Mouse (Mus musculus) CH12.LX (cell line): ENCODE results near the gene Reln. TPM values are rescaled to one million over a fixed set of nuclear protein-coding genes. Genes with fewer than 3 reads are reported as not detected.
A peak's percentile ranks its signal among the peaks of the same experiment; 100 is the strongest.

Experiments
- DNase-seq: peaks from one replicate; pipeline ENCODE4 v3.0.0-alpha.2; 2013; ENCODE audit errors: extremely low read depth
- H3K27ac ChIP-seq: 2 replicates; pipeline ENCODE4 v1.5.1; 2012; ENCODE audit warnings: low read depth, mild to moderate bottlenecking, control low read depth, moderate library complexity; ENCODE audit not compliant: insufficient read depth
- H3K27me3 ChIP-seq: replicated peaks from 2 replicates; pipeline ENCODE3; 2012; ENCODE audit warnings: inconsistent platforms
- H3K36me3 ChIP-seq, 2 experiments: replicated peaks in 1 of 2; 2 replicates each; pipeline versions ENCODE3 to v1.6.1; 2012; ENCODE audit warnings: inconsistent platforms in 1 of 2, low read length in 1 of 2, mild to moderate bottlenecking in 1 of 2, mixed read lengths in 1 of 2, moderate library complexity in 1 of 2; ENCODE audit not compliant: control insufficient read depth in 1 of 2, insufficient read depth in 1 of 2
- H3K4me1 ChIP-seq, 2 experiments: 2 replicates each; pipeline ENCODE4 v1.6.1; 2012; ENCODE audit warnings: inconsistent platforms in 1 of 2, moderate library complexity in 1 of 2; ENCODE audit not compliant: insufficient read depth in 2 of 2, control insufficient read depth in 1 of 2
- H3K4me2 ChIP-seq: 2 replicates; pipeline ENCODE4 v1.6.1; 2012; ENCODE audit warnings: low read depth, mild to moderate bottlenecking, control low read depth; ENCODE audit not compliant: poor library complexity, insufficient read depth, severe bottlenecking
- H3K4me3 ChIP-seq, 3 experiments: fragments of 150-350 bp in 1 of 3; sonication (generic) in 1 of 3; replicated peaks in 1 of 3; 2 replicates each; pipeline versions ENCODE3 to v1.5.1; 2011 to 2012; ENCODE audit warnings: low read depth in 2 of 3, low read length in 2 of 3, mild to moderate bottlenecking in 2 of 3, moderate library complexity in 2 of 3, control low read depth in 1 of 3, improper control_type of control experiment in 1 of 3, inconsistent platforms in 1 of 3, mixed read lengths in 1 of 3; ENCODE audit not compliant: poor library complexity in 1 of 3
- H3K79me2 ChIP-seq: replicated peaks from 2 replicates; pipeline ENCODE4 v1.6.1; 2012; ENCODE audit warnings: mild to moderate bottlenecking, moderate library complexity; ENCODE audit not compliant: control insufficient read depth, poor library complexity, insufficient read depth, severe bottlenecking; ENCODE audit errors: extremely low read depth
- H3K9ac ChIP-seq: 2 replicates; pipeline ENCODE4 v1.6.1; 2012; ENCODE audit warnings: low read depth, mild to moderate bottlenecking, control low read depth, moderate library complexity; ENCODE audit not compliant: insufficient read depth
- H3K9me3 ChIP-seq: replicated peaks from 2 replicates; pipeline ENCODE3; 2012; ENCODE audit warnings: low read length, inconsistent platforms, mixed read lengths
- BHLHE40 ChIP-seq: IDR thresholded peaks from 2 replicates; pipeline ENCODE4 v1.6.1; 2011; ENCODE audit warnings: mild to moderate bottlenecking, low read depth, low read length, improper control_type of control experiment
- CHD2 ChIP-seq: IDR thresholded peaks from 2 replicates; pipeline ENCODE4 v1.6.1; 2011; ENCODE audit warnings: low read length, improper control_type of control experiment
- CTCF ChIP-seq, 2 experiments: IDR thresholded peaks in 1 of 2; conservative IDR thresholded peaks in 1 of 2; 2 replicates each; pipeline ENCODE4 v1.5.1; 2011 to 2012; ENCODE audit warnings: low read depth in 2 of 2, low read length in 2 of 2, improper control_type of control experiment in 1 of 2, inconsistent platforms in 1 of 2, mild to moderate bottlenecking in 1 of 2, moderate library complexity in 1 of 2
- ELF1 ChIP-seq: IDR thresholded peaks from 2 replicates; pipeline ENCODE4 v1.6.1; 2014; ENCODE audit warnings: low read depth, mild to moderate bottlenecking, inconsistent platforms, low read length, improper control_type of control experiment
- EP300 ChIP-seq: IDR thresholded peaks from 2 replicates; pipeline ENCODE4 v1.6.1; 2011; ENCODE audit warnings: low read length, improper control_type of control experiment
- ETS1 ChIP-seq: conservative IDR thresholded peaks from 2 replicates; pipeline ENCODE4 v1.6.1; 2012; ENCODE audit warnings: low read depth, mild to moderate bottlenecking, inconsistent platforms, low read length, improper control_type of control experiment, moderate library complexity
- GABPA ChIP-seq: IDR thresholded peaks from 2 replicates; pipeline ENCODE4 v1.6.1; 2012; ENCODE audit warnings: low read depth, low read length, improper control_type of control experiment, inconsistent platforms; ENCODE audit not compliant: insufficient replicate concordance
- MAFK ChIP-seq: IDR thresholded peaks from 2 replicates; pipeline ENCODE4 v1.6.1; 2011; ENCODE audit warnings: low read length, improper control_type of control experiment; ENCODE audit not compliant: insufficient replicate concordance
- MXI1 ChIP-seq: IDR thresholded peaks from 2 replicates; pipeline ENCODE4 v1.6.1; 2011; ENCODE audit warnings: mild to moderate bottlenecking, low read depth, low read length, improper control_type of control experiment
- NELFE ChIP-seq: IDR thresholded peaks from 2 replicates; pipeline ENCODE4 v1.6.1; 2011; ENCODE audit warnings: low read depth, low read length, improper control_type of control experiment
- NRF1 ChIP-seq: IDR thresholded peaks from 2 replicates; pipeline ENCODE4 v1.6.1; 2014; ENCODE audit warnings: low read depth, mild to moderate bottlenecking, inconsistent platforms, low read length, improper control_type of control experiment, moderate library complexity
- POLR2A ChIP-seq: IDR thresholded peaks from 2 replicates; pipeline ENCODE4 v1.6.1; 2011; ENCODE audit warnings: low read depth, mild to moderate bottlenecking, improper control_type of control experiment, low read length
- UBTF ChIP-seq: IDR thresholded peaks from 2 replicates; pipeline ENCODE4 v1.6.1; 2012; ENCODE audit warnings: low read depth, mild to moderate bottlenecking, inconsistent platforms, low read length, improper control_type of control experiment, moderate library complexity
- ZMIZ1 ChIP-seq: IDR thresholded peaks from 2 replicates; pipeline ENCODE4 v1.6.1; 2012; ENCODE audit warnings: low read depth, mild to moderate bottlenecking, inconsistent platforms, low read length, improper control_type of control experiment
- ZNF384 ChIP-seq: IDR thresholded peaks from 2 replicates; pipeline ENCODE4 v1.6.1; 2012; ENCODE audit warnings: low read depth, low read length, improper control_type of control experiment, inconsistent platforms
- dilution Hi-C: fragments of 300-500 bp; cut with MboI; formaldehyde crosslinking; loops from 2 replicates; pipeline ENCODE4 v1.14.3; 2020; ENCODE audit warnings: low sequenced_read_pairs; ENCODE audit not compliant: extremely low pct_unique_long_range_greater_than_20kb, extremely low pct_ligation_motif_present
- in situ Hi-C: fragments of 300-500 bp; cut with MboI; formaldehyde crosslinking; loops from 3 replicates; pipeline ENCODE4 v1.14.3; 2019; ENCODE audit warnings: low sequenced_read_pairs, low pct_ligation_motif_present, low pct_unique_long_range_greater_than_20kb, mixed read lengths
- polyA plus RNA-seq: library from polyadenylated mRNA; unstranded; fragments of >175 nt; gene quantifications from 2 replicates; pipeline ENCODE4 v1.2.1, GENCODE M21; 2012; ENCODE audit warnings: low read depth; ENCODE audit not compliant: insufficient read length
- total RNA-seq, 2 experiments: library from RNA; depleted of rRNA; stranded (reverse); fragments of 300-350 nt in 1 of 2; fragments of >200 nt in 1 of 2; gene quantifications; 2 replicates each; pipeline ENCODE4 v1.2.3; 2012 to 2014

Gene Reln
- total RNA-seq (2012; rRNA removed): 0.04 and 0.08 TPM in 2 replicates
- total RNA-seq (2014; rRNA removed): 0.03 TPM in 1 of 2 replicates, not detected in the other
- polyA plus RNA-seq: 0.15 TPM in 1 of 2 replicates, not detected in the other

DNA sequence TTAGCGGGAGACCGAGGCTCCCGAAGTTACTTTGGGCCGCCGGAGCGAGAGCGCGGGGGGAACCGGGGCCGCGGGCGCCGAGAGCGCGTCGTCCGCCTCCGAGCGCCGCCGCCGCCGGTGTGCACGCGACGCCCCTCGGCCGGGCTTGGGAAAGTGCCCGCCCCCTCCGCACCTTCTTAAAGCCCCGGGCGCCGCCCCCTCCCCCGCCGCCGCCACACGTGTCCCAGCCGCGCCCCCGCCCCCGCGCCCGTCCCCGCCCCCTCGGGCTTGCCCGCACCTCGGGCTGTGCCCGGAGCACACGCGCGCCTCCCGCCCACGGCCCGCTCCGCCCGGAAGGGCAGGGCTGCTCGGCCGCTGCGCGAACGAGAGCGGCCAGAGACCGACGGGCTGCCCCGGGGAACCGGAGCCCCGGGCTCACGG, at the start of gene Reln:
Gene Reln, minus strand, starts transcription at position 147 of the 420 bp plus-strand sequence.
- Histone ChIP-seq H3K9me3 (peaks cover 12% of the 10 kb centered on the region), H3K4me3 (no peak within 1 kb of the TSS), H3K9ac (no peak within 1 kb of the TSS), H3K79me2 (no peaks in the 10 kb centered on the region), H3K4me1 (no peaks in the 10 kb centered on the region), H3K36me3 (no peaks in the 10 kb centered on the region), H3K4me2 (no peak within 1 kb of the TSS), H3K27me3 (no peaks in the 10 kb centered on the region), H3K27ac (no peak within 1 kb of the TSS)
- in situ Hi-C loops (no loop called here), dilution Hi-C loops (no loop called here)
- TF ChIP-seq ELF1 (no peak), MXI1 (no peak), POLR2A (no peak), EP300 (no peak), CTCF (conservative IDR thresholded peaks at IDR 0.05 in 1 of 2, IDR thresholded peaks at IDR 0.05 in 1 of 2; ENCODE audit: low read depth in 2 of 2, low read length in 2 of 2) (no peak), NRF1 (no peak), NELFE (no peak), BHLHE40 (no peak)
- no peak for DNase-seq

- H3K9me3 ChIP-seq: no peaks in the 10 kb centered on the region
- no peak for TF ChIP-seq UBTF
- no peak for TF ChIP-seq ELF1
- no peak for TF ChIP-seq ZMIZ1
- no peak for TF ChIP-seq ZNF384
- TF ChIP-seq CHD2: no peak
- TF ChIP-seq MAFK: no peak
- TF ChIP-seq ETS1: no peak
- TF ChIP-seq BHLHE40: no peak
- TF ChIP-seq GABPA: no peak
- dilution Hi-C loops (no loop called here), in situ Hi-C loops (no loop called here)
- H3K27me3 ChIP-seq: no peaks in the 10 kb centered on the region
- H3K36me3 ChIP-seq: no peaks in the 10 kb centered on the region
- no peaks in the 10 kb centered on the region for H3K79me2 ChIP-seq
- H3K4me3 ChIP-seq: no peak overlapping the region
- H3K4me1 ChIP-seq: no peaks in the 10 kb centered on the region; a peak in 1 of 4 replicates
- H3K4me2 ChIP-seq: no peak overlapping the region
- H3K27ac ChIP-seq: no peak overlapping the region
- H3K9ac ChIP-seq: no peak overlapping the region
- DNase-seq: no peak
Observed at GRCm38 (mm10) chr5:22388502-22388901, 44.0 kb upstream of the Reln start.

GRCm38 (mm10) chr5:22360510-22360909, 16.0 kb upstream of the Reln start:
- H3K79me2 ChIP-seq: no peaks in the 10 kb centered on the region
- H3K4me2 ChIP-seq: peak overlapping the region; percentile 81
- no peaks in the 10 kb centered on the region for H3K9me3 ChIP-seq
- H3K27me3 ChIP-seq: no peaks in the 10 kb centered on the region
- H3K27ac ChIP-seq: no peak overlapping the region
- peak; percentile 90 for TF ChIP-seq BHLHE40
- TF ChIP-seq ETS1: no peak
- no peak for TF ChIP-seq ZNF384
- DNase-seq: no peak
- H3K36me3 ChIP-seq: no peaks in the 10 kb centered on the region
- H3K4me1 ChIP-seq: peaks cover 0 to 4% of the 10 kb centered on the region in 2 experiments; a peak in 1 of 4 replicates
- dilution Hi-C loops: no loop called here
- H3K9ac ChIP-seq: no peak overlapping the region
- no peak overlapping the region for H3K4me3 ChIP-seq
- in situ Hi-C loops: no loop called here
